Comparison of ENCODE assay signal across 8 mouse cellular contexts in the genomic region with DNA sequence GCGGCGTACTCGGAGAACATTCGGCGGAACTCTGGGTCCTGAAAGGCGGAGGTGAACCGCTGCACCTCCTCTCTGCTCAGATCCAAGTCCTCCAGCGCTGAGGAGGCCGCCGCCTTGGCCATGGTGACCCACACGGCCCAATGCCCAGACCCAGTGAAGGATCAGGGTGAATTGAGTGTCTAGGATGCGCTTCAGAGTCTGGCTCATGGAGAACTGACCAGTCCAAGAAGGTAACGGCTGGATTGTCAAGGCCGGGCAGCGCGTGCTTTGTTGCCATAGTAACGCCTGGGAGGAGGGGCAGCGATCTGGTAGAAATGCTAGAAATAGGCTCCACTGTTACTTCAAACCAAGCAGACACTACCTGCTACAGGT. TPM values are rescaled to one million over a fixed set of nuclear protein-coding genes. Genes with fewer than 3 reads are reported as not detected.
DNase-seq lines count a peak whose midpoint lies in the region; TF ChIP-seq lines count a peak whose summit lies in the region.

A gene (minus strand): TSS at position 266 of the 372 bp plus-strand sequence.

- peak within 1 kb of the TSS; percentile 99 for H3K4me3 ChIP-seq in gastrocnemius, adult 2 months
- peak within 1 kb of the TSS; percentile 93 for H3K4me3 ChIP-seq in left cerebral cortex, adult 2 months

- DNase-seq in ovary, adult 18-20 months (ENCODE audit: low spot score): peak; percentile 73
- no peak for DNase-seq in ovary, postnatal 10 days (ENCODE audit: low spot score)
- DNase-seq in cerebellum, postnatal 4 days (ENCODE audit: low spot score in 2 of 2): peak; percentile 31 to 61
- peak; percentile 58 for DNase-seq in gastrocnemius, adult 2 months
- peak; percentile 77 for DNase-seq in induced T-regulatory cell, adult 2 months (ENCODE audit: low read depth)
- peak in 1 of 2 experiments; percentile 66 for DNase-seq in left cerebral cortex, adult 2 months (ENCODE audit: extremely low spot score in 1 of 2, low spot score in 2 of 2)
- peak; percentile 75 to 81 for DNase-seq in lung, postnatal 4 days
- peak; percentile 84 for DNase-seq in retina, postnatal 1 day

- no peak for TF ChIP-seq CTCF in gastrocnemius, adult 2 months (IDR thresholded peaks at IDR 0.05)
- TF ChIP-seq CTCF in left cerebral cortex, adult 2 months (IDR thresholded peaks at IDR 0.05): no peak

- intact Hi-C loops in gastrocnemius, adult 2 months (cut with DNase I): loop anchor here (5.0 to 10.0 kb wide), 2 partner anchors 99 to 377 kb away; a partner anchor contains a TSS
- intact Hi-C loops in left cerebral cortex, adult 2 months (cut with DNase I): loop anchor here (5.0 kb wide), 1 partner anchor 44 kb away; a partner anchor contains a TSS

- peak within 1 kb of the TSS; percentile 98 for H3K27ac ChIP-seq in gastrocnemius, adult 2 months
- H3K27ac ChIP-seq in left cerebral cortex, adult 2 months: peak within 1 kb of the TSS; percentile 96

RNA-seq across cellular contexts. Expression of the gene that starts here (rescaled TPM):
- under 1 TPM; 0.38 to 0.64 TPM for total RNA-seq in gastrocnemius, adult 2 months (2021)
- total RNA-seq in left cerebral cortex, adult 2 months (2021): 1 to 10 TPM; 1.7 TPM

Comparison
In these comparisons a context has a peak if more than half of its experiments do, and no peak if none do; other contexts are left out.
1. Peak in DNase-seq, H3K4me3 ChIP-seq and H3K27ac ChIP-seq in gastrocnemius, adult 2 months; RNA of the gene not detected or under 1 TPM.